Mouse (Mus musculus): ENCODE measurements around the gene Ptk7. TPM values are rescaled to one million over a fixed set of nuclear protein-coding genes. Genes with fewer than 3 reads are reported as not detected.

Ptk7 gene
- total and polyA plus RNA-seq, 3 experiments: 0.11 to 4.8 (median 0.29) TPM

GRCm38 (mm10) chr17:46612820-46613219 lies 16.5 kb downstream of the Ptk7 start:
- in situ Hi-C loops (cut with MboI; ENCODE audit: low pct_ligation_motif_present, low pct_unique_long_range_greater_than_20kb, low sequenced_read_pairs) (no loop called here), dilution Hi-C loops (cut with MboI; ENCODE audit: extremely low pct_ligation_motif_present, extremely low pct_unique_long_range_greater_than_20kb, low sequenced_read_pairs) (no loop called here)
- Histone ChIP-seq H3K79me2 (replicated peaks; ENCODE audit: control insufficient read depth, extremely low read depth, insufficient read depth, poor library complexity, severe bottlenecking) (no peaks in the 10 kb centered on the region), H3K9me3 (replicated peaks; ENCODE audit: low read length) (no peaks in the 10 kb centered on the region), H3K4me1 (ENCODE audit: control insufficient read depth in 1 of 2, insufficient read depth in 2 of 2) (peaks cover 4 to 31% of the 10 kb centered on the region in 2 experiments; a peak in 3 of 4 replicates), H3K4me2 (ENCODE audit: insufficient read depth, low read depth, poor library complexity, severe bottlenecking) (no peak overlapping the region), H3K36me3 (replicated peaks in 1 of 2; ENCODE audit: control insufficient read depth in 1 of 2, insufficient read depth in 1 of 2, low read length in 1 of 2) (no peaks in the 10 kb centered on the region), H3K9ac (ENCODE audit: insufficient read depth, low read depth) (no peak overlapping the region), H3K27me3 (replicated peaks) (no peaks in the 10 kb centered on the region), H3K4me3 (replicated peaks in 1 of 3; ENCODE audit: low read depth in 2 of 3, low read length in 2 of 3, poor library complexity in 1 of 3) (no peak overlapping the region), H3K27ac (ENCODE audit: insufficient read depth, low read depth) (no peak overlapping the region)
- DNase-seq (ENCODE audit: extremely low read depth): no peak
- no peak for TF ChIP-seq PAX5 (IDR thresholded peaks at IDR 0.05; ENCODE audit: low read length)
- no peak for TF ChIP-seq GABPA (IDR thresholded peaks at IDR 0.05; ENCODE audit: insufficient replicate concordance, low read depth, low read length)
- no peak for TF ChIP-seq KAT2A (IDR thresholded peaks at IDR 0.05; ENCODE audit: insufficient replicate concordance, low read length)
- TF ChIP-seq NRF1 (IDR thresholded peaks at IDR 0.05; ENCODE audit: low read depth, low read length): no peak
- TF ChIP-seq TBP (conservative IDR thresholded peaks at IDR 0.05; ENCODE audit: low read depth, low read length): no peak
- TF ChIP-seq BHLHE40 (IDR thresholded peaks at IDR 0.05; ENCODE audit: low read depth, low read length): no peak
- TF ChIP-seq POLR2AphosphoS2 (IDR thresholded peaks at IDR 0.05; ENCODE audit: low read depth, low read length): no peak
- TF ChIP-seq MAZ (IDR thresholded peaks at IDR 0.05; ENCODE audit: low read depth, low read length): no peak
- TF ChIP-seq ETS1 (conservative IDR thresholded peaks at IDR 0.05; ENCODE audit: low read depth, low read length): no peak
- no peak for TF ChIP-seq ZMIZ1 (IDR thresholded peaks at IDR 0.05; ENCODE audit: low read depth, low read length)
- TF ChIP-seq CHD2 (IDR thresholded peaks at IDR 0.05; ENCODE audit: low read length): no peak
- TF ChIP-seq TCF12 (IDR thresholded peaks at IDR 0.05; ENCODE audit: low read depth, low read length): no peak
- no peak for TF ChIP-seq EP300 (IDR thresholded peaks at IDR 0.05; ENCODE audit: low read length)
- no peak for TF ChIP-seq MAX (IDR thresholded peaks at IDR 0.05; ENCODE audit: low read length)
- no peak for TF ChIP-seq ZNF384 (IDR thresholded peaks at IDR 0.05; ENCODE audit: low read depth, low read length)
- TF ChIP-seq E2F4 (IDR thresholded peaks at IDR 0.05; ENCODE audit: insufficient replicate concordance, low read depth, low read length): no peak
- no peak for TF ChIP-seq MAFK (IDR thresholded peaks at IDR 0.05; ENCODE audit: insufficient replicate concordance, low read length)
- no peak for TF ChIP-seq RCOR1 (conservative IDR thresholded peaks at IDR 0.05; ENCODE audit: low read depth, low read length)
- no peak for TF ChIP-seq CTCF (conservative IDR thresholded peaks at IDR 0.05 in 1 of 2, IDR thresholded peaks at IDR 0.05 in 1 of 2; ENCODE audit: low read depth in 2 of 2, low read length in 2 of 2)
- no peak for TF ChIP-seq UBTF (IDR thresholded peaks at IDR 0.05; ENCODE audit: low read depth, low read length)

DNA sequence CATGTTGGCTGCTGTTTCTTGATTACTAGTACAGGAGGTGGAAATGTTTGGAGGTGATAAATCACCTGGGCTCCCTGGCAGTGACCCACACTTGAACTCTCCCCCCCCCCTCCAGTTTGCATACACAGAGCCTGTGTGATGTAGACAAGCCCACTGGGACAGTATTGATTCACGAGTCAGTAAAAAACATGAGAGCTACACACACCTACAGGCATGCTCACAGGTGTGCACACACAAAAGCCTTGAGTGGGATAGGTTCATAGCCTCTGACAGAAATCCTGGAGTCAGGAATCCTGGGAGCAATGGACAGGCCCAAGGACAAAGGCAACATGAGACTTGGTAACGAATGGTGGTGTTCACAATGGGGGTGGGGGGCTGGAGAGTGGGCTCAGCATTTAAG lies 17.1 kb downstream of the Ptk7 start:
- no peak for TF ChIP-seq SMC3 (IDR thresholded peaks at IDR 0.05; ENCODE audit: low read depth, low read length)
- TF ChIP-seq RAD21 (IDR thresholded peaks at IDR 0.05; ENCODE audit: low read depth, low read length): no peak
- no peak for TF ChIP-seq NRF1 (IDR thresholded peaks at IDR 0.05; ENCODE audit: low read depth, low read length)
- no peak for TF ChIP-seq MAZ (IDR thresholded peaks at IDR 0.05; ENCODE audit: low read depth, low read length)
- H3K79me2 ChIP-seq (replicated peaks; ENCODE audit: control insufficient read depth, extremely low read depth, insufficient read depth, poor library complexity, severe bottlenecking): no peaks in the 10 kb centered on the region
- no peak for DNase-seq (ENCODE audit: extremely low read depth)
- H3K36me3 ChIP-seq (replicated peaks in 1 of 2; ENCODE audit: control insufficient read depth in 1 of 2, insufficient read depth in 1 of 2, low read length in 1 of 2): no peaks in the 10 kb centered on the region
- dilution Hi-C loops (cut with MboI; ENCODE audit: extremely low pct_ligation_motif_present, extremely low pct_unique_long_range_greater_than_20kb, low sequenced_read_pairs): no loop called here
- H3K9me3 ChIP-seq (replicated peaks; ENCODE audit: low read length): no peaks in the 10 kb centered on the region
- peaks cover 4 to 29% of the 10 kb centered on the region in 2 experiments; a peak in 3 of 4 replicates for H3K4me1 ChIP-seq (ENCODE audit: control insufficient read depth in 1 of 2, insufficient read depth in 2 of 2)
- no peak overlapping the region for H3K9ac ChIP-seq (ENCODE audit: insufficient read depth, low read depth)
- no peaks in the 10 kb centered on the region for H3K27me3 ChIP-seq (replicated peaks)
- no peak overlapping the region for H3K4me2 ChIP-seq (ENCODE audit: insufficient read depth, low read depth, poor library complexity, severe bottlenecking)
- H3K27ac ChIP-seq (ENCODE audit: insufficient read depth, low read depth): no peak overlapping the region
- H3K4me3 ChIP-seq (replicated peaks in 1 of 3; ENCODE audit: low read depth in 2 of 3, low read length in 2 of 3, poor library complexity in 1 of 3): no peak overlapping the region
- in situ Hi-C loops (cut with MboI; ENCODE audit: low pct_ligation_motif_present, low pct_unique_long_range_greater_than_20kb, low sequenced_read_pairs): no loop called here
